Mouse (Mus musculus) kidney, adult 18-20 months (tissue): ENCODE data around the gene Grhl1.
"Not testable (repeated sequence)": the region's sequence is repeated elsewhere in the genome, so short reads cannot be mapped to it uniquely, and the experiment has no call there.

Source experiments
- DNase-seq: peaks from one replicate; pipeline ENCODE4 v3.0.0; 2021

Gene Grhl1

DNA sequence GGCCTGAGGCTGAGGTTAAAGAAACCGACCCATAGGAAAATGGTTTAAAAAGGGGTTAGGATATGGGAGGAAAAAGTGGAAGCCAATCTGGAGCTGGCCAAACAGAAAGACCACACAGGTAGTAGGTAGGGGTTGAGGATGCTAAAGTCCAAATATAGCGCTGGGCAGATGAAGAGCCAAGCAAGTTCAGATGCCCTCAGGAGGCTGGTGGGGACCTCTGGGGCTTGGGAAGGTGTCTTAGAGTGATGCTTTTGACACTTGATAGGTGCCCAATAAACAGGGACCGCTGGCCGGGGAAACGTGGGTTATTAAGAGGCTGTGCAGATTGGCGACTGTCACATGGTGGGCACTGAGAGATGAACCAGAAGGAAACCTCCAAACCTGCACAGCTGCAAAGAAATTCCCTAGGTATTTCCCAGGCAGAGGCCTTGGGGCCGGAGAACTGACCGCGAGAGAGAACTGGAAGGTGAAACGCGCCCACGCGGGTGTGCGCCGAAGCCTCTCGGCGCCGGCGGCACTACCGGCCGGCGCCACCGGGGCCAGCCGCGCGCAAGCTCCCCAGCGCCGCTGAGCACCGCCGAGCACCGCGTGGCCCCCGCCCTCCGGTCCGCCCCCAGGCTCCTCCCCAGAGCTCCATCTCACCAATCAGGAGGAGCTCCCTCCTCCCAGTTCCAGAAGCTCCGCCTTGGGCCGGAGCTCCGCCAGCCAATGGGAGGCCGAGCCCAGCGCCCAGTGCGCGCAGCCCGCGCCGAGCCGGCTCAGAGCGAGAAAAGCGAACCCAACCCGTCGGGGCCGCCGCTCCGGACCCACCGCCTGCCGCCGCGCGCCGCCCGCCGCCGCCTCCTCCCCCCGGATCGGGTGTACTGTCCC, at the start of gene Grhl1:
TSS of gene Grhl1 (plus strand) at position 761 of the 870 bp plus-strand sequence.
- DNase-seq: peak; percentile 94

DNA sequence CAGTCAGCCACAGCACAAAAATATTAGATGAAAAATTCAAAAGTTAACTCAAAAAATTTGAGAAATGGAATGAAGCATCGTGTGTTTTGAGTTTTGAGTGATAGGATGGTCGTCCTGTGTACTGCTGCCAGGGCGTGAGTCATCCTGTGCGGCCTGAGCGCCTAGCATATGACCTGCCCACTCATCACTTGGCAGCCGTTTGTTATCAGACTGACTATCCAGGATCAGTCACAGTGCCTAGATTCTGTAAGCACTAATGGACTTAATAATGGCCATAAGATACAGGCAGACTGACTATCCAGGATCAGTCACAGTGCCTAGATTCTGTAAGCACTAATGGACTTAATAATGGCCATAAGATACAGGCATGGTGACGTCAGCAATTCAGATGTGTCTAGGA, 47.0 kb upstream of the Grhl1 start:
- DNase-seq: not testable (repeated sequence)

DNA sequence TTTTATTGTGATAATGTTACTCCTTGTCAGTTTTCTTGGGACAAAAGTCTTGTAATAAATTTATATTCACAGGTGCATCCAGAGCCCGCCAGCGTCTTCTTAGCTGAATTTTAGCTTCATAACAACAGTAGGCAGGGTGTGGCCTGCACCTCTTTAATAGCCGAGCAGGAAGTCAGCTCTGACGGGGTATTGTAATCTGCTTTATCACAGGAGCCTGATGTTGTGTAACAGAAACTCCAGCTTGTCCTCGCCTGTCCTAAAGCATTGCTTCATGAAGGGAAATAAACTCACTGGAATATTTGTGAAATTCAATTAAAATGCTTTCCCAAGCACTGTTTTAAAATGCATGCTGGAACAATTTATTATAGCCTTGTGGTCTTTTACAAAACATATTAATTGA, 35.7 kb upstream of the Grhl1 start:
- DNase-seq: no peak

DNA sequence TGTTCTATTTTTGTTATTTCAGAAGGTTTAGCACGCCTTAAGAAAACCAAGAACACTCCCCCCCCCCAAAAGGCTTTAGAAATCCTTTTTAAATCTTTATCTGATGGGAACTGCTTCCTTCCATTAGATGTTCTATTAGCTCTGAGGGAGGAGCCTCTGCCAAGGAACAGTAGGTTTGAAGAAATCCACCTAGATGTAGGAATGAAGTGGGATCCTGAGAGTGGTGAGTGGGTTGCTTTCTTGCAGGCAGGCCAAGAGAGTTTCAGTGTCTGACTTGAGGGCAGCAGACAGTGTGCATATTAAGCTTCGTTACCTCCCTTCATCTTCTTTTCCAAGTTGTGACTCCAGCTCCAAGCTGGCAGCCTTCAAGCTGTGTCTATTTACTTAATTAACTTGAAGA, 34.9 kb upstream of the Grhl1 start:
- no peak for DNase-seq

DNA sequence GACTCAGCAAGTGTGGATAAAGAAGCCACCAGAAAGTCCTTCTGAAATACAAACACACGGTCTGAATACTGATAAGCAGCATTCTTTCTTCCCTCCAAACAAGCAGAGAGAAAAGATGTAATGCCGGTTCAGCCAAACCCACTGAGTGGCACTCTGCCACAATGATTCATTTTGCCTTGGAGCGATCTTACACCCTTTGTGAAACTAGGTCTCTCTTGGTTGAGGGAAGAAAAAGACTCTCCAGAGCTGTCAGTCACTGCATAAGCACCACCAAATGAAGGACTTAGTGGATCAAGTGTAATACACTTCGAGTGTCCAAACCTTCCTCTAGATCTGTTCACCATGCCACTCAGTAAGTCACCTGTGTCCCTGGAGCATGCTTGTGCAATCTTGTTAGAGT, 34.1 kb upstream of the Grhl1 start:
- DNase-seq: no peak

DNA sequence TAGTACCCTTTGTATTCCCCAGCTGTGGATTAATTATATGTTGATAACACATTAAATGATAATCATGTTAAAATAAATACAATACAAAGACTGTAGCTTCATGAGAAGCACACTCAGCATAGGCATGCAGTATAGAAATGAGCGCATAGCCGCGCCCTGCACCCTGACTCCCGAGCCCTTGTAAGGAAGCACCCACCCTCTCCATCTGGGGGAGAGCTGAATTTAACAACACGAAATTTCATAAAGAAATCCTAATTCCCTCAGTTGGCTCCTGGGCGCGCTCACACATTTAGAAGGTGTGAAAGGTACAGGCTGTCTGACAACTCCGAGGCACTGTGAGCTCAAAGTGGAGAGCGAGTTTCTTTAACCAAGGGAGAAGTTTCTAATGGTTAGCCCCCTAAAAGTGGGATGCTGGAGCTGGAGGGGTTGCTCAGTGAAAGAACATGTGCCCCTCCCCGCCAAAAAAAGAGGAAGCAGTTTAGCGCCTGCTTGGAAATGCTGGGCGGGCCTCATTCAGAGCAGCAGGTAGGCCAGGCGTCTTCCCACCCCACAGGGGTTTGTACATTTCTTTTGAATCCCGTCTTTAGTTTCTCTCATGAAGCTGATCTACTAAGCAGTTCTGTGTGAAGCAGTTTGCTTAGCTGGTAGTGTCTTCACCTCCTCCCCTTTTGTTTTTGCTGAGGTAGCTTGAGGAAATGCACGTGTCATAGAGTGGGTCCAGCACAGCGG, 30.5 kb upstream of the Grhl1 start:
- no peak for DNase-seq

DNA sequence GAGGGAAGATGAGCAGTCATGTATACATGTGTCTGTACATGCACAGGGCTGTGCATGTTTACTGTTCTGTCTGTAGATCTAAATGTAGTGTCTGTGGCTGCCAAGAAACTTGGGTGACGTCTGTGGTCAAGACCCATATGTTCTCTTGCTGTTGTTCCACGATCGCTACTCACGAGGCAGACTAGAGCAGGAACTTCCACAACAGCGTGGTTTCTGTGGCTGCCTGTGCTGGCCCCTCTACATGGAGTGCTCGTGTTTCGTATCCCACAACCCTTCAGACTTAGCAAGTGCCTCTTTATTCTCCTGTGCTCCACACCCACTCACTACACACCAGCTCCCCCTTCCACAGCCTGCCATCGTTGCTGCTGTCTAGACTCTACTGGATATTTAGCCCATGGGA, 24.4 kb upstream of the Grhl1 start:
- DNase-seq: no peak

DNA sequence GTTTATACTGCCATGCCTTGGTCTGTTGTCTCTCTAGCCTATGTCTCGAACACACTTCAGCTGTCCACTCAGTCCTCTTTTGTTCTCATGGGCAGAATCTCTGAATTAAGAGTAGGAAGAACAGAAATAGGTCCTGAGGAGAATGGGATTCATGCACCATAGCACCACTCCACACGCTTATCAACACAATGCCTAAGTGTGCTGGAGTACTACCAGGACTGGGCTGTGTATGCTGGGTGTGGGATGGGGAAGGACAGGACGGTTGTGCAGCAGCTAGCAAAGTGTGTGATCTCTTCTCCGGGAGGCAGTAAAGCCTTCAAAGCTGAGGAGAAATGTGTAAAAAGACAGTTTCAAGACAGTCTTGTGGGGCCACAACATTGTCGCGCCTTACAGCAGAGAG, 23.2 kb upstream of the Grhl1 start:
- DNase-seq: no peak

DNA sequence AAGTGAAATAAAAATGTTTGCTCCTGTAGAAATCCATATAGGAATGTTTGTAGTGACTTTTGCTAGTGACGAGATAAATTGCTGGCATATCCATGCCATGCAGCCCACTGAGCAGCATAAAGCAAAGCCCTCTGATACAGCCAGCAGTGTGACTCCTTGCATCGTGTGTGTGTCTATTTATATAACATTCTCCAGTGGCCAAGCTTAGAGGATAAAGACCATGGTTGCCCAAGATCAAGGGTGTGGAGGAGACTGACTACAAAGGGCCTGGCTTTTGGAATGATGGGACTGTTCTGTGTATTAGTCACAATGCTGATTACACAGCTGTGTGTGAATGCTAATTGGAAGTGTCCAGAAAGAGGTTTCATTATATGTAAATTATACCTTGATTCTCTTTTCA, 19.6 kb upstream of the Grhl1 start:
- DNase-seq: no peak

DNA sequence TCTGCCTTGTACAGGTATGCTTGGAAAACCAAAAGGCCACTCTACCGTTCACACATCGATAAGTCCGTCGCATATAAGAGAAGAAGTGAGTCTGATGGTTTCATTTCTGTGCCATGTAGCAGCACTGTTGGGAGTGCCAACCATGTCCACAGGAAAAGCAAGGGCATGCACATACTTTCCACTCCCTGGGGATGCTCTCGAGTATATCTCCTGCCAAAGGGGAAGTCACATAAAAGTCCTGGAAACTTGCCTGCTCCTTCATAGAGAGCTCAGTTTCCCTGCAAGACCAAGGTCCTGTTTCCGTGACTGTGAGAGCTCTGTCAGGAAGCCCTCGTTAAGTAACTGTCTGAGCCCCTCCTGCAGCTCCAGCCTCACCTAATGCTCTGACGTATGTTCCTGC, 16.1 kb upstream of the Grhl1 start:
- no peak for DNase-seq

DNA sequence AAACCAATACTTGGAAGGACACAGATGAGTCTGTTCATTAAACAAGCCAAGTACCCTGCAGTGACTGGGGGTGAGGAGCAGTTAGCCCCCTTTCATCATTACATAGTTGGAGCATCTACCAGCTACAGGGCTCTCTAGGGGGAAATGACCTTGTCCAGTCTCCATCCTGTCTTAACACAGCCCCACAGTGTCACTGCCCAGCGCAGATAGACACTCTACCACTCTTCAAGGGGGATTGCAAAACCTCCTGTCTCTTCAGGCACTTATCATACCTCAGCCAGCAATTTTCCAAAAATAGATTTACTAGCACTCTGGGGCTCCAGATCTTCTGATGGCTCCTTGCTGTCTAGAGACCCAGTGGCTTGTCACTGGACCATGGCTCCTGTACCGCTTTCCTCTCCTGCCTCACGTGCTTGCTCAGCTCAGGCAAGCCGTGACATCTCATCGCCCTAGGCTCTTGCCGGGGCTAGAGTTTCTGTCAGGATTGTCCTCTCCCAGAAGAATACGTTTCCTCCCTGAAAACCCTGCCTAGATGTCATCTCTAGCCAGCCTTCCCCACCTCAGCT, 8.6 kb upstream of the Grhl1 start:
- DNase-seq: no peak

DNA sequence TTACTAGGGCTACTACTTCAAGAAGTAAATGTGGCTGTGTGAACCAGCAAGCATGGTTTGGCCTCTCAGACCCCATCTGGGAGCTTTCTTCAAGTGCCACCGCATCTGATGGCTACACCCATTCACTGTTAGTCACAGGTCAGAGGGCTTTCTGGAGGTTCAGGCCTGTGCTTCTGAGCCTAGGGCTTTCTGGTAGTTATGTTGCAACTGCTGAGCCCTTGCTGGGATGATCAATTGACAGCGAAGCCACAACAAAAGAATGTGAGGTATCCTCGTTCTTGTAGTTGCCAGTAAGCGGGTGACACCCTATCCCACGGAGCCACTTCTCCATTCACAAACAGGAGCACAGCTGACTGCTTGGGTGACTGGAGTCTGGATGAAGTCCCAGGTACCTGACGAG, 6.8 kb upstream of the Grhl1 start:
- DNase-seq: no peak

DNA sequence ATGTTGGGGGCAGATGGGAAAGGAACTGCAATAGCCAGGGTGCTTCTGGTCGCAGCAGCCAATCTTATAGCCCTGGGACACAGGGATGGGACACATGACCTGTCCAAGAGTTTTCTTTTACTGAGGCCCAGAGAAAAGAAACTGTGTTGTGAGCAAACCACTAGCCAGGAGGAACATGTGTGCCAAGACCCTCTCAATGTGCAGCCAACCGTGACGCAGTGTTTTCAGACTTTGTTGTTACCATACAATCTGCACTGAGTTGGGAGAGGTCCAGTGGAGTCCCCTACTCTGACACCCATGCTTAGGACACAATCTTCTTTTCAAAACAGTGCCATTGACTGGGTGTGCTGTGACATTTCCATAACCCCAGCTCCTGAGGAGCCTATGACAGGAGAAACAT, 4.5 kb upstream of the Grhl1 start:
- no peak for DNase-seq

DNA sequence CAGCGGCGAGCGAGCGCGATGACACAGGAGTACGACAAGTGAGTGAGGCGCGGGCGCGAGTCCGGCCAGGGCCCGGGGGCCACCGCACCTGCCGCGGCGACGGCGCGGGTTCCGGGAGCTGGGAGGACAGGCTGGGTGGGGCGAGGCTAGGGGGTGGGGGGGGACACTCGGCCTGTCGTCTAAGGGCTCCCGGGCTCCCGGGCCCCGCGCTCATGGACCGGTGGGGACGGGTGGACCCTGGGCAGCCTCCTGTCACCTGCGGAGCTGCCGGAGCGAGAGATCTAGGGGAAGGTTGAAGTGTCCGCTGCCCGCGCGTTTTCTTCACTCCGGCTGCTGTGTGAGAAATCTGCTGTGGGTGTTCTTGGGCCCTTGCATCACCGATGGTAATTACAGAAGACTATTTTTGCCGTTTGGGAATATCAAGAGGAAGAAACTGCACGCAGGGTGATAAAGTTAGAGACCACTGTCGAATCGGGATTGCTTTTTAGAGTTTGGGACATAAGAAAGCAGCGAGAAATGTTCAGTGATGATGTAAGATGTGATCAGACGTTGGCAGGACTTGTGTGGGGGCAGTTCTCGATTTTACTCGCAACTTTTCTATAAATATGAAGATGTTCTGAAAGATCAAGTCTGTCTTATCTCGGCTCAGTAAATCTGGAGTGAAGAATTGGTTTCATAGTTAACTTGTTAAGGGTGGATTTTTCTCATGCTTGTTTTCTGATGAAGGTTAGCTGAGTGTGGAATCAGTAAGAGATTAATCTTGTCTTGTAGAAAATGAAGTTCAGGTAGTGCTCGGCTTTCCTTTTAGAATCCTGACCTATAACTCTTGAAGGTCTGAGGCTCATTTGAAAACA, 565 bp downstream of the Grhl1 start:
- DNase-seq: no peak

DNA sequence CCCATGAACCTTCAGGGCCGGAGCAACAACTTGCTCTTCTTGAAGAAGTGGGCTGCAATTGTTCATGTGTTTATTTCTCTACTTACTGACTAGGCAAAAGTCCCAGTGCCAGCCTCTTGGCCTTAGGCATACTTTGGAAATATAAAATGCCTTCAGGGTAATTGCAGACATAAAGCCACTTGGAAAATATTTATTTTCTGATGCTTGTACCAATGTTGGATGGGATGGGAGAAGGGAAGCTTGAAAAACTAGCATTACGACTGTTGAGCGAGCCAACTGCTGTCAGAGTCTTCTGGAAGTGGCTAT, 1.1 kb downstream of the Grhl1 start:
- DNase-seq: no peak

DNA sequence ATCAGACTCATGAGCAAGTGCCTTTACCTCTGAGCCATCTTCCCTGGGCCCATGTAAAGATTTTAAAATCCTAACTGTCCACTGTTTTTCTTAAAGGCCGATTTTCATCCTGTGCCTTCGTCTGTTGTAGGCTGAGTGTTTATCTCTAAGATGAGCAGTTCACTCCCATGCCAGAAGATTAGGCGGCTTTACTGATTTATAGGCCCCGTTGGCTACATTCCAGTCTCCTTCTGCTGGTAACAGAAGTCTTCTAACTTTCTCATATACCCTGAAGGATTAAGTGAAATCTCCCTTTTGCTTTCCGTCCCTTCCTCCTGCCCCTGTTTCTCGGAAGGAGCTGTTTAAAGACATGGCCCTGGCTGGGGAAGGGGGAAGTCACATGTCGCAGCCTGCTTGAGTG, 2.8 kb downstream of the Grhl1 start:
- no peak for DNase-seq

DNA sequence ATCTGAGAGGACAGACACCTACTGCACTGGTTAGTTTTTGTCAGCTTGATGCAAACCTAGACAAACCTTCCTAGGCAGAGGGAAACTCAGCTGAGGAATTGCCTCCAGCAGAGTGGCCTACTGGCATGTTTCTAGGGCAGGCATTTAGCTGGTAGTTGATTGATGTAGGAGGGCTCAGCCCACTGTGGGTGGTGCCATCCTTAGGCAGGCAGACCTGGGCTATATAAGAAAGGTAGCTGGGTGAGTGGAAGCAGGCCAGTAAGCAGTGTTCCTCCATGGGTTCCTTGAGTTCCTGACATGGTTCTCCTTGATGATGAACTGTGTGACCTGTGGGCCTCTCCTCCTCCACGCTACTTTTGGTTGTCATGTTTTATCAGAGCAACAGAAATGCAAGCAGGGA, 8.4 kb downstream of the Grhl1 start:
- DNase-seq: no peak

DNA sequence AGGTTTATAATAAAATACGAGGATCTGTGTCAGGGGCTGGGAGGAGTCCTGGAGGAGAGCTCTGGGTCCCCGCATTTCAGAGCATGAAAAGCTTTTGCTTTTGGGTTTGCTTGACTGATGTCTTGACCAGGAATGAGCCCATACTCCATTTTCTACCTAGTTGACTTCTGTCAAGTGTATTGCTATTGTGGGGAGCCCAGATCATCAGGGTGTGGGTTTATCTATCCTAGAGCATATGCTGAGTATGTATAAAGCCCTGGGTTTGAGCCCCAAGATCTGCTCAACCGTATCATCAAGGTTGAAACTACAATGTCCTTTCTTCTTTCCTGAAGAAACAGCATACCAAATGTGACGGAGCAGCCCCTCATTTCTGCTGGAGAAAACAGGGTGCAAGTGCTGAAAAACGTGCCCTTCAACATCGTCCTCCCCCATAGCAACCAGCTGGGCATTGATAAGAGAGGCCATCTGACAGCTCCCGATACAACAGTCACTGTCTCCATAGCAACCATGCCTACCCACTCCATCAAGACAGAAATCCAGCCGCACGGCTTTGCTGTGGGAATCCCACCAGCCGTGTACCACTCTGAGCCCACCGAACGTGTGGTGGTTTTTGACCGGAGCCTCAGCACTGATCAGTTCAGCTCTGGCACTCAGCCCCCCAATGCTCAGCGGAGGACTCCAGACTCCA, 9.1 kb downstream of the Grhl1 start:
- no peak for DNase-seq

DNA sequence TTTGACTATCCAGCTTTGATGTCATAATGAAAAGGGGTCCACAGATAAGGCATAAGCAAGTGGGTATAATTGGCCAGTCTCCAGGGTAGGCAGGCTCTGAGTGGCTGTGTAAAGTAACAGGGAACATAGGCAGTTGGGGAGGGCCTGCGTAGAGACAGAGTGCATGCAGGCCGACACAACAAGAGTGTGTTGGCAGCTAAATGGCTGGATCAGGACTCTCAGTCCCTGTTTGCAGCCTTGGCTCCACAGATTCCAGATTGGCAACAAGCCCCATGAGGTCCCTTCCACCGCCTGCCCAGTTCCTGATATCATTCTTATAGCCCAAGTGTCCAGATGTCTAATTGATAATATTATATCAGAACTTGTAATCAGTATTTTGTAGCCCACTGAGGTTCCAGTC, 11.6 kb downstream of the Grhl1 start:
- DNase-seq: no peak

DNA sequence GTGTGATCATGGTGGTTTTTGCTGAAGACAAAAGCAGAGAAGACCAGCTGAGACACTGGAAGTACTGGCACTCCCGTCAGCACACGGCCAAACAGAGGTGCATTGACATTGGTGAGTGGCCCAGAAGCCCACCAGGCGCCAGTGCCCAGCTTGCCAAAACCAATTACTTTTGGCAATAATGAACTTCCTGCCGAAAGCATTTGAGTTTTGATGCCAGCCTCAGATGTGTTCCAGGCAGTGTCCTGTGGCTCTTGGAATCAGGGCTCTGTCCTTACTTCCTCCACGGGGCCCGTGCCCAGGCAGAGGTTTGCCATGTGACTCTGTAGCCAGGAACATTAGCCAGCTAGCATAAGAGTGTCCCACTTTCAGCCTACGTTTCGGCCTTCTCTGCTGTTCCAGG, 12.8 kb downstream of the Grhl1 start:
- no peak for DNase-seq

DNA sequence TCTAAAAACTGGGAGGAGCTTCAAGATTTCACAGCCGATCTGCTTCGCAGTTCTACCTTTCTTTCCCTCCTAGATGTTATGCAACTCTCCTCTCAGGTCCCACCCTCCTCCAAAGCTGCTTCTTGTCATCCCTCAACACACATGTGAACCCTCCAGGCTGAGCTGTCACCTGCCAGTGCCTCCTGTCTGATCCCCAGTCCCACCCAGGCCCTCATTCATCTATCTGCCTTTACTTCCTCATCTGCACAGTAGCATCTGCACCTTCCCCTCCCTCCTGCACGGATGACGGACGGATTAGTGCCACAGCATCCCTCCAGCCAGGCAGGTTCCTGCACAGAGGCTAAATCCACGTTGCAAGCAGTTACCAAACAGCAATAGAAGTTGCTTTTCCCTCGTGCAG, 14.1 kb downstream of the Grhl1 start:
- DNase-seq: no peak

DNA sequence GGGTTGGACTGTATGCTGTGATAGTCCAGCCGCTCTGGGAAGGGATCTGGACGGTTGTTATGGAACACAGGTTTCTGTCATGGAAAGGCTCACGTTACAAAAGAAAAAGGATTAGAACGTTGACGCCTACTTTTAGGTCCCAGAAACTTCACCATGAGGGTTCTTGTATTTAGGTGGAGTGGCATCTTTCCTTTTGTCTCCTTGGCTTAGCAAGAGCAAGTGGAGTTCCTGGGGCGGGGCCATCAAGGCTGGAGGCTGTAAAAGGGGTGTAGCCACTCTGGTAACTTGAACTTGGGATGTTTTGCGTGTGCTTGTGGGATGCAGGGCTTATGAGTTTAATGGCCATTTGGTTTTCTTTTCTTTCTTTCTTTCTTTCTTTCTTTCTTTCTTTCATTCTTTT, 18.3 kb downstream of the Grhl1 start:
- DNase-seq: no peak

DNA sequence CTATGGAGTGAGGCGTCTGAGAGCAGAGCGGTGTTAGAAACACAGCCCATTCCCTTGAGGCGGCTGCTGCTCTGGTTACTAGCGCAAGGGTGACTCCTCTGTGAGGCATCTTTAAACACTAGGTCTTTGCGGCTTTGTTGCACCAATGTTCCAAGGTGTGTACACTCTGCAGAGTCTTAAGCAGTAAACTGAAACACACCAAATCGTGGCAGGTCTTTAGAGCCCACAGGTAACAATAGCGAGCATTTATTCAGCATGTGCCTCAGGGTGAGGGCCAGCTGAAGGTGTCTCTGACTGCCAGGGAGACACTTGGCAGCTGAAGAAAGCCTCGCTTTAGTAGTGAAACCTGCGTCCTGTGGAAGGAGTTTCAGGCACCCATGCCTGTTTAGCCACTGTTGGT, 20.0 kb downstream of the Grhl1 start:
- no peak for DNase-seq
